Mouse (Mus musculus): ENCODE measurements around the gene Reg1. TPM values are rescaled to one million over a fixed set of nuclear protein-coding genes. Genes with fewer than 3 reads are reported as not detected.
"Not testable (repeated sequence)": the region's sequence is repeated elsewhere in the genome, so short reads cannot be mapped to it uniquely, and the experiment has no call there.

Gene Reg1
- total RNA-seq (2021), result not detected
- long read RNA-seq, experiment 1, result 0 reads
- long read RNA-seq, experiment 2, transcript Reg1-201 (6 exons, 769 nt), result major isoform, 140 of 160 reads
- long read RNA-seq, experiment 2, partial matches to known transcripts, result 15 of 160 reads
- long read RNA-seq, experiment 2, other reads (novel, unspliced or antisense), result 5 of 160 reads

DNA sequence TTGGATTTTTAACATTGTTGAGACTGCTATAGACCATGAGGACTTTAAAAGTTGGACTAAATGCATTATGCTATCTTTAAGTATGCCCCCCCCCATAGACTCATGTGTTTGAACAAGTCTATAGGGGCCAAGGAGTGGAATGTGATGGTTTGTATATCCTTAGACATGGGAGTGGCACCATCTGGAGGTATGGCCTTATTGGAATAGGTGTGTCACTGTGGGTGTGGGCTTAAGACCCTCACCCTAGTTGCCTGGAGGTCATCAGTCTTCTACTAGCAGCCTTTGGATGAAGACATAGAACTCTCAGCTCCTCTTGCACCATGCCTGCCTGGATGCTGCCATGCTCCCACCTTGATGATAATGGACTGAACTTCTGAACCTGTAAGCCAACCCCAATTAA lies at the start of gene Reg1:
Gene Reg1 (plus strand): TSS at position 301 of the 400 bp plus-strand sequence.
- DNase-seq, result not testable (repeated sequence)

DNA sequence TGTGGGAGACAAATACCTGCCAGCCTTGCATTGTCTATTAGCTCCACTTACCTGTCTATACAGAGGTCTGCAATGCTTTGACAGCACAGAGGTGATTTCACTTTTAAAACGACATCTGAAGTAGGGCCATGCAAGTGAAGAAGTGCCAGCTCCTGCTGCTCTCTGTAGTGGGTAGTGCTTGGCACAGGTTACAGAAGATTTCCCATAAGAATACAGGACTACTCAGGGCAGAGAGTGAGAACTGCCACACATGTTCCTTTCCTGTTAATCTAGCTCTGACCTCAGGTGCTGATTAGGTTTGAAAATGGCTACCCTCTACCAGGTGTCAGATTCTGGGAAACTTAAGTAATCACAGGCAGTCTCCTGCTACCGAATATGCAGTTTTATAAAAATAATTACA lies 43.7 kb upstream of the Reg1 start, which contains the start of gene Reg3d:
Gene Reg3d (minus strand): TSS at position 101 of the 400 bp plus-strand sequence.
- DNase-seq, result no peak

DNA sequence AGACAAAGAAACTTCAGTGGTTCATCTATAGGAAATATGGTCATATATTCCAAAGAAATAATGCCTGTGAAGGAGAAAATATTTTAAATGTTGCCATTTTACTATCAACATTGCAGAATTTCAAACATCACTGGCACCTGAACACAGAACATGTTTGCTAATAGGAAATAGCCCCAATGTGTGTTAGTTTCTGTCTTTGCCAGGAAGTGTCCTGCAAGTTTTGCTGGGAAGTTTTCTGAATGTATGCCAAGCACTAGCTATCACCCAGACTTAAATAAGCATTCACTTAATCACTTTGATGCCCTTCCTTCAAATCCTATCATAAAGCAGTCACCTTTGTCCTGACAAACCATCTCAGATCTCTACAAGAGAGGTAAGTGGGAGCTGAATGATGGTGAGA lies 42.1 kb upstream of the Reg1 start, which contains the start of gene Reg3a:
Gene Reg3a (plus strand): TSS at position 301 of the 400 bp plus-strand sequence.
- no peak for DNase-seq

DNA sequence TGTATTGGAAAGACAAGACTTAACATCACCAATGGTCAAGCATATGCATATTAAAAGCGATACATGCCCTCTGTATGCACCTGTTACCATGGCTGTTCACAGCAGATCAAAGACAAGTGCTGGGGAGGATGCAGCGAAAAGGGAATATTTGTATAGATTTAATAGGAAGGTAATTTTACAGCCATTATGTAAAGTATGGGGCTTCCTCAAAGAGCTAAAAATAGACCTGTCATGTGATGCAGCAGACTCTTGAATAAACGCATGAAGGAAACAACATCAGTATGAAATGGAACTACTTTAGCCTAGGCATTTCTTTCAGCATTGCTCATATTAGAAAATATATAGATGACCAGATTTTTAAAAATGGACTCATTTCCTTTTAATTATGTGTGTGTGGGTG lies 36.9 kb upstream of the Reg1 start:
- no peak for DNase-seq

DNA sequence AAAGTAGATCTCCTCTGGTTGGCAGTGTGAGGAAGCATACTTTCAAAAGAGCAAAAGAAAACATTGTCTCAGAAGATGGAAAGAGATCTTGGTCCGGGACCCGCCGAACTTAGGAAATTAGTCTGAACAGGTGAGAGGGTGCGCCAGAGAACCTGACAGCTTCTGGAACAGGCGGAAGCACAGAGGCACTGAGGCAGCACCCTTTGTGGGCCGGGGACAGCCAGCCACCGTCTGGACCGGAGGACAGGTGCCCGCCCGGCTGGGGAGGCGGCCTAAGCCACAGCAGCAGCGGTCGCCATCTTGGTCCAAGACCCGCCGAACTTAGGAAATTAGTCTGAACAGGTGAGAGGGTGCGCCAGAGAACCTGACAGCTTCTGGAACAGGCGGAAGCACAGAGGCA lies 27.2 kb upstream of the Reg1 start, which contains the start of gene Reg2:
Gene Reg2 (plus strand): TSS at position 301 of the 400 bp plus-strand sequence.
- not testable (repeated sequence) for DNase-seq

DNA sequence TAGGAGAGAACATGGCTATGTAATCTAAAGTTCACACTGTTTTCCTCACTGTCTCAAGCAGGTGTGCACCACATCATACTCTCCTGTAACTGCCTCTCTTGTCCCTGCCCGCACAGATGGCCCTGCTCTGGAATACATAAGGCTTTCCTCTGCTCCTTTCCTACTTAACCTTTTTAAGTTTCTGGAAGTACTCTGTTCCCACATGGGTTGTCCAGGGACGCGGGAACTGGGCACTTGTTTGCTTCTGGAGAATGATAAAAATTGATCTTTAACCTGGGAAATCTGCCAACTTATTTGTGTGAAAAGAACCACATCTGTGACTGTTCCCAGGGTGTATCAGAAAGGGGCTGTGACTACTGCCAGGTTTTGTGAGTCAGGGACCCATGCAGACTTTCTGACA lies 3.0 kb downstream of the Reg1 start:
- no peak for DNase-seq

DNA sequence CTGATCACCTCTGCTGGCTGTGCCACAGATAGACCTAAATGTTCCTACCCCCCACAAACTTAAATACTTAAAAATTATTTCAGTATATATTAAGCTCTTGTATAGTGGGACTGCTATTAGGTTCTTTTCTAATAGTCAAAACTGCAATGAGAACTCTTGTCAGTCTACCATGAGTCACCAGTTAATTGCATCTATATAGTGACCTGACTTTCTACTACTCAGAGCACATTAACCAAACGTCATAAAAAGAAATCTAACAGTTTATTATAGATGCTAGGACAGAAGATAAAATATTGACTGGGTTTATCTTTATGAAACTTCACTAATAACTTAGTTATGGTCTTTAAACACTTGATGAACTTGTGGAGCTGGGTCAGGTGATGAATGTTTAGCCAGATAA lies 24.7 kb downstream of the Reg1 start:
- DNase-seq, result no peak

DNA sequence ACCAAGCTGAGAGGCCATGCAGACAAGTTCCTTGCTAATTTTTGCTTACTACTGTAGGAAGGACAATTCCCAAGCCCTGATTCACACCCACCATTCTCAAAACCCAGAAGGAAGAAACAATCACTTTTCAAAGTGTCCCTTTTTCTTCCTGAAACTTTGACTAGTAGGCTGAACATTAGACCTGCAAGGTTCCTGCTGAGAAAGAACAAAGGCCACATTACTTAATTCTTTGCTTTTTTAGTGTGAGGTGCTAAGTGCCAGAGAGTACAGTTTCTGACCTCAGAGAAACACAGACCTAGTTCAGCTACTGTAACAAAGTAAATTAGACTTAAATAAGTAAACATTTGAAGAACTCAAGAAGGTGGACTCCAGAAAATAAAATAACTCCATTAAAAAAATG lies 25.9 kb downstream of the Reg1 start:
- no peak for DNase-seq

DNA sequence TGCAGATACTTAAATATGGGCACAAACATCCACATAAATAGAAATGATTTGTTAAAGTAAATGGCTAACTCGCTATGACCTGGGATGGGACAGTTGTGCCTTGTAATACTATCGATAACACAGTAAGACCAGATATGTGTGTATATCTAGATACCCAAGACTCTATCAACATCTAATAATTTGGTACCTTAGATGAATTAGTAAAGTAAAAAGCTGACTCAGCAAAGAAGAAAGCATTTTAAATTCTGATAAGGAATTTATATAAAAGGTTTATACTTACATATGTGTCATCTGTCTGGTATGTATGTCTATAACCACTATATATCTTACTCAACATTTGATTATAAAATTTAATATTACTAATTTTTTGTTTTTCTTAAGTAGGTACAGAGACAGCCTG lies 30.3 kb downstream of the Reg1 start:
- DNase-seq, result no peak

DNA sequence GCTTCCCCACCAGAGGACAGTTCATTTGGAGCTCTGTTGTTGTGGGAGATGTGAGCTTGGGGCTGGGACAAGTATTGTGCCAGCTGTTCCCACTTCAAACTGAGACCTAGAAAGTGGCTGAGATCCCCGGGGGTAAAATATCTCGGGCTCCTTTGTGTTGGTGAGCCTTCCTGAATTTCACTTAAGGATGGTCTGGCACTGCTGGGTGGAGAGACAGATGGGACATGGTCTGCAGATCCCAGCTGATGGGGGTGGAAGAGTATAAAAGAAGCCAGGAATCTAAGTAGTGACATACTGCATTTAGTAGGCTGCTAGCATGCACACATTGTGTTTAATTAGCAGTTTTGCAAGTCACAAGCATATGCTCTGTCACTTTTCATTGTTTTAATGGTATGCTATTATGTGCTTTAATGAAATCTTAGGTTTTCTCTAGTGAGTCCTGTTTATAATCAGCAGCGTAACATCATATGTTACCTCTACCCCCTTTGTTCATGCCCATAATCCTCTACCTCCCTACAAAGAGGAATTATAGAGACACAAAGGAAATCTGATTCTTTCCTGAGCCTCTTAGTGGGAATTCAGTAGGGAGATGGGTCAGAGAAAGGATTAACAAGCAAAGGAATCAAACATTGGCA lies 37.8 kb downstream of the Reg1 start:
- no peak for DNase-seq

DNA sequence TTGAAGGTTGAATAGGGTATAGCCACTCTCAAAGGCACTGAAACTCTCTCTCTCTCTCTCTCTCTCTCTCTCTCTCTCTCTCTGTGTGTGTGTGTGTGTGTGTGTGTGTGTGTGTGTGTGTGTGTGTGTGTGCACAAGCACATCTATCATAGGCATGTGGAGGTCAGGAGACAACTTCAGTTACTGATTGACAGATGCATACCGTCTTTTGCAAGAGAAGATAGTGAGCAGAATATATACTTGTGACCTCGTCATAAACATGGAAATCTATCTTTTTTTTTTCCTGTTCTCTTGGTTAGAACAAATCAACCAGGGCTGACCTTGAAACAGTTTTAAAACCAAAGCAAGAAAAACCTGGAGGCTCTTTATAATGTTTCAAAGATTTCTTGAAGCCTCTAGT lies 39.8 kb downstream of the Reg1 start:
- DNase-seq, result no peak

DNA sequence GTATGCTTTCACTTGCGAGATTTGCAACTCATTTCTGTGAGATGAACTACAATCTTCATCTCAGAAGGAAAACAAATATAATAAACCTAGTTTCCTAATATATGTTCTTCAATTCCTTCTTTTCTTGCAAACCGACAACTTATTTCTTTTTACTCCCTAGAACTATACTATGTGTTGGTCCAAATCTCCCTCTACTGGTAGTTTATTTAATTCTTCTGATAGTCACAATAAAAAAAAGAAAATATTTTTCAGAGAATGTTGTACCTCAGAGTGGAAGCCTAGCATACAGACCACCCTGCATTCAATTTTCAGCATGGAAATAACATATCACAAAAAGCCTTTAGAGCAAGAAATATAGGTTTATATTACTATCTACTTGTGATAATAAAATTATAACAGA lies 40.8 kb downstream of the Reg1 start:
- DNase-seq, result no peak

DNA sequence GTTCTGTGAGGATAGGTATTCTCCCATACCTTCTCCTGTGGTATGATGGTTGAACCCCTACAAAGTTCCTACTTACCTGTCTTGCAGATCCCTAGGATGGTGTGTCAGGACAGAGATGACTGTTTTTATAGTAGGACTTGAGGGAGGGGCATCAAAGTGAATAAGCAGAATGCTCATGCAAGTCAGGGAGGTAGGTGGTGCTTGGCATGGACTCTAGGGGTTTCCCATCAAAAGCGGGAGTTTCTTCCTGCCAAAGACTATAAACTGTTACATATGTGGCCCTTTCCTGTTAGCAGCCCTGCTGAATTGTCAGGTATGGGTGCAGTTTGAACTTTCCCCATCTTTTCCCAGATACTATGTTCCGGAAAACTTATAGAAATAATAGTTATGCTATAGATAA lies 46.3 kb downstream of the Reg1 start, which contains the start of gene Reg3g:
Gene Reg3g (minus strand): TSS at position 101 of the 400 bp plus-strand sequence.
- DNase-seq, result no peak

DNA sequence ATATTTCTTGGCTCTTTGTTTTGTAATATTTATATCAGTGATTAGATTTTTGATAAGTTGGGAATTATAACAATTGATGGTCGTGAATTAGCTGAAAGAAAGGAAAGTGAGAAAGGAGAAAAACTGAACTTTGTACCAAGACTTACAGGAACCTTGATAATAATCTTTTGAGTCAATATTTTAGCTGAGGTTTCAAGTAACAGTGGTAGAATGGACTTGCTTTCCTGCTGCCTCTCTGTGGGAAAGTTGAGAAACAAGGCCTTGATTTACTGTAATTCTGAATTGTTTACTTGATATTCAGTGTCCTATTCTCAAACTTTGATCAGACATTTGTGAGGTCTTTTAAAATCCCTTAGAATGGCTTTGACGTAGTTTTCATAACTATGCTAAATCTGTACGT lies 46.8 kb downstream of the Reg1 start:
- DNase-seq, result no peak

Other genes with a start within 250 kb of the Reg1 start
- gene Reg3b, start 52.1 kb upstream of the Reg1 start, total RNA-seq (2021), result not detected
- gene Reg3d, start 43.8 kb upstream of the Reg1 start, total RNA-seq (2021), result not detected
- gene Reg3a, start 42.0 kb upstream of the Reg1 start, total RNA-seq (2021), result not detected
- gene Reg2, start 27.1 kb upstream of the Reg1 start, total RNA-seq (2021), result not detected
- not detected for gene Reg3g, start 46.2 kb downstream of the Reg1 start, total RNA-seq (2021)